Mouse (Mus musculus) bone marrow macrophage, adult 2 months (primary cell): Measurements from ENCODE around the gene Scube3.

Experiments used
- CTCF ChIP-seq: IDR thresholded peaks from 2 replicates; pipeline ENCODE4 v1.5.1; 2012; ENCODE audit warnings: low read depth, mild to moderate bottlenecking, low read length, moderate library complexity
- POLR2A ChIP-seq: IDR thresholded peaks from 2 replicates; pipeline ENCODE4 v1.6.1; 2012; ENCODE audit warnings: mild to moderate bottlenecking, low read depth, low read length, borderline replicate concordance

DNA sequence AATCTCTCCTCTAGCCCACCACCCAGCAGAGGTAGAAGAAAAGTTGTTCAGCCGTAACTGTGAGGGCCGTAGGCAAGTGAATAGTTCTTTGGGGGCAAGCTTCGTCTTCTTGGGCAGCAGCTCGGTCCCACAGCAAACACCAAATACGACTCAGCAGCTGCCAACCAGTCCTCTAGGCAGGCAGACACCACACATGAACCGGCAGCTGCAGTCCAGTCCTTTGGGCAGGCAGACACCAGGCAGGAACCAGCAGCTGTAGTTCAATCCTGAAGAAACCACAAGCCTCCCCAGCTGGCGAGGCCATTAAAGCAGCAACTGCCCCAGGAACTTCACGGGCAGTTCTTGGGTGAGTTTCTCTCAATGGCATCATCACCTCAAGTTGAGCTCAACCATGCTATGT lies 29.7 kb upstream of the Scube3 start:
- TF ChIP-seq CTCF, result no peak
- TF ChIP-seq POLR2A, result no peak
